Mouse (Mus musculus): ENCODE measurements around the gene Fkbpl.

The Fkbpl gene

GRCm38 (mm10) chr17:34626773-34627092 is 17.8 kb upstream of the Fkbpl start:
- DNase-seq (ENCODE audit: low read depth in 1 of 2, low spot score in 2 of 2): no peak

DNA sequence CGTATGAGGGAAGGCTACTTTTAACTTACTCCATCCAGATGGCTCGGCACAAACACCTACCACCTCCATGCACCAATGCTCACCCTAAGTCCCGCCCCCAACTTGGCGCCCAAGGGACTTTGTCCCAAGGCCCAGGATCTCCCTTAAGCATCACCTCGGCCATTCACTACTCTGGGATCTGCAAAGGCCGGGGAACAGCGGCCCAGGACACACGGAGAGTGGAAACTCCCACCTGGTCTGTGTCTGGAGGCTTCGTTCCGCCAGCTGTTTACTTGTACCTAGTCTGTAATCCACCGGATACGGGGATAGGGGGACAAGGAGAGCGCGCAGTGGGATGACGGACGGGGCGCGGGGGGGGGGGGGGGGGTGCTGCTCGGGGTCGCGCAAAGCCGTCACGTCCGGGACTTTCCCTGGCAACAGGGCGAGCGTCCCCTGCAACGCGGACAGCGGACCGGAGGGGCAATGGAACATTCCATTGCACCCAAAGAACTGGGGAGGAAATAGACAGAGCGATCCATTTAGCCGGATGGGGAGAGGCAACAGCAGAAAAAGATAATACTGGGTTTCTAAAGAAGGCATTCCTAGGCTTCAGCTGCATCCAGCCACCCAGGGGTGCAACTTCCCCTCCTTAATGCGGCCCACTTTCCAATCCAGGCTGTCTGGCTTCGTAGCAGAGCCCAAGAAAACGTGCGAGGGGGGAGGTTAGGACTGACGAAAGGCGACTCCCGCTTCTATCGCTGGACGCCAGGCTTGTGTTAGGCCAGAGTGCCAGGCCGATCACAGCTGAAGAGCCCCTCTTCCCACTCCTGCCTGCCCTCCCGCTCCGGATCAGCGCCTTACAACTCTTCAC is 17.2 kb upstream of the Fkbpl start:
- no peak for DNase-seq (ENCODE audit: low read depth in 1 of 2, low spot score in 2 of 2)

GRCm38 (mm10) chr17:34627943-34628643 is 16.5 kb upstream of the Fkbpl start, which contains the start of gene Ppt2:
Ppt2 (minus strand) TSS chr17:34628510.
- DNase-seq (ENCODE audit: low read depth in 1 of 2, low spot score in 2 of 2): peak in 1 of 2 experiments; percentile 31

DNA sequence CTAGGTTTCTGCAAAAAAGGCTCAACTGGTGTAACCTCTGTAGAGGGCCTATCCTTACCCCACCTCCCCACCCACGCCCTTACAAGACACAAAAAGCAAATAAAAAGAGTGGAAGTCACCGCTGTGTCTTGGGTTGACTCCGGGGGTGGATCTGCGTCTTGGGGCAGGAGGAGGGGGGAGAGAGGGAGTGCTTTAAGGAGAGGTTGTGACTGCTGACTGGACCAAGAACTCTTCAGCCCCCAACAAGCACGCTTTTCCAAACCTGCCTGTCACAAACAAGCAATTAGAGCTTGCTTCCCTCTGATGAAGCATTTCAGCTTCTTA is 16.0 kb upstream of the Fkbpl start:
- no peak for DNase-seq (ENCODE audit: low read depth in 1 of 2, low spot score in 2 of 2)

GRCm38 (mm10) chr17:34629221-34629751 is 15.3 kb upstream of the Fkbpl start, which contains the start of gene Prrt1:
Prrt1 (plus strand) TSS chr17:34629533.
- DNase-seq (ENCODE audit: low read depth in 1 of 2, low spot score in 2 of 2): no peak

DNA sequence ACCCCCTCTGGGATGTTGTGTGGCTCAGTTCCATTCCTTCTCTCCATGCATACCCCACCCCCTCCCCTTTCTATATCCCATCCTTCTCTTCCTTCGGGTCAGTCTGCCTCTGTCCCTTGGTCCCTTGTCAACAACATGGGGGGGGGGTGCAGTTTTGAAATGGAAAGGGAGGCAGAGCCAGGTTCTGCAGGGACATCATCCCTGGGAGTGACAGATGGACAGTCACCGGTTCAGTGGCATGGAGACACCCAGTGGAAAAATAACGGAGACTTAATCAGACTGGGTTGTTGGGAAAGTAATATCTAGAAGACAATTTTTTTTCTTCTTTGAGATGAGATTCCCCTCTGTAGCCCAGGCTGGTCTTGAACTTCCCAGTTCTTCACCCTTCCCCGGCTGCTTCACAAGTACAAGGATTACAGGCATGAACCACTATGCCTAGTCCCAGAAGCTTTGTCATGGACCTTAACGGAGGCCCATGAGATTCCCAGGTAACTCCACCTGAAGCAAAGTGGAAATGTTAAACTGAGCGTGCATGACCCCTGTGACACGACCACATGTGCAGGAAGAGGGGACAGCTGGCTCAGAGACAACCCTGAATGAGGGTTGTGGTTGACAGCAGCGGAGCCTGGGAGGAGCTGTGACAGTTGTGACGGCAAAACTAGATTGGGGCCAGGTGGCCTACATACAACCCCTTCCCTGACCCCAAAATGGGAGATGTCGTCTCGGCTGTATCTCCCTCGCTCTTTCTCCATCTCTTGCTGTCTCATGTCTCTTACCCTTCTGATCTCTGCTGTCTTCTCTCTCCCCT is 14.6 kb upstream of the Fkbpl start:
- DNase-seq (ENCODE audit: low read depth in 1 of 2, low spot score in 2 of 2): no peak

DNA sequence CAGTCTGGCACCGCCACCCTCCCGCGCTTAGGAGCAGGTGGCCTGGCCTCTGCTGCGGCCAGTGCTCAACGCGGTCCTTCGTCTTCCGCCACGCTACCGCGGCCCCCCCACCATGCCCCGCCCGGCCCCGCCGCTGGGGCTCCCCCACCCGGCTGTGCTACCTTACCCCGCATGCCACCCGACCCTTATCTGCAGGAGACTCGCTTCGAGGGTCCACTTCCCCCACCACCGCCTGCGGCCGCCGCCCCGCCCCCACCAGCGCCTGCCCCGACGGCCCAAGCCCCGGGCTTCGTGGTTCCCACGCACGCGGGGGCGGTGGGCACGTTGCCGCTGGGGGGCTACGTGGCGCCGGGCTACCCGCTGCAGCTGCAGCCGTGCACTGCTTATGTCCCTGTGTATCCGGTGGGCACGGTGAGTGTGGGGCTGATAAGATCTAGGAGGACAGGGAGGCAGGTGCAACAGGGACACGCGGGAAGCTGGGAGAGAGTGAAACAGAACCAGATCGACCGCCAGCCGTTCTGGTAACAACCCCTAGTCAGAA is 13.7 kb upstream of the Fkbpl start:
- DNase-seq (ENCODE audit: low read depth in 1 of 2, low spot score in 2 of 2): no peak

DNA sequence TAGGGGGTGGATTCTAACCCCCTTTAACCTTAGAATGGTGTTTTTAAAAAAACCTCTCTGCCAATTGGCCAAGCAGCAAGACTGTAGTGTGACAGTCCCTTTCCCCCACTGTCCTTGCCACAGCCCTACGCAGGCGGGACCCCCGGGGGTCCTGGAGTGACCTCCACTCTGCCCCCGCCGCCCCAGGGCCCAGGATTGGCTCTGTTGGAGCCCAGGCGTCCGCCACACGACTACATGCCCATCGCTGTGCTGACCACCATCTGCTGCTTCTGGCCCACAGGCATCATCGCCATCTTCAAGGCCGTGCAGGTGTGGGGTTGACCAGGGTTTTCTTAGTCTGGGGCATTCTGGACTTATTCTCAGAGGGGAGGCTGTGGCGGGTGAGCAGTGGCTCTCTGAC is 12.9 kb upstream of the Fkbpl start:
- DNase-seq (ENCODE audit: low read depth in 1 of 2, low spot score in 2 of 2): no peak

DNA sequence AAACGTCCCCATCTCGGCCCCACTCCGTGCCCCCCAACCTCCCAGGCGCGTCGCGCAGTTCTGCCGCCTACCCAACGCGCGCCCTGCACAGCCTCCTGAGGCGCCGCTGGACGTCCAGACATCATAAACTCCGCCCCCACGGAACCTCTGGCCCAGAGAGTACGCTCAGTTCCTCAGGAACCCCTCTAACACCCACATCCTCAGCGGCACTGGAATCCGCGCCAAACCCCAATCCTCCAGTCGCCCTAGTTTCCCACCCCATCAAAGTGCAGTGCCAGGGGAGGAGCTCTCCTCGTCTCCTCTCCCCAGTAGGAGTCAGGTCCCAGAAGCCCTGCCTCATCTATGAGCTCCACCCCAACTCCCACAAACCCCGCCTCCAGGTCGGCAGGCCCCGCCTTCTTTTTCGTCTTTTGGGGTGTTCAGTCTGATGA is 12.3 kb upstream of the Fkbpl start:
- peak; percentile 75 to 89 for DNase-seq (ENCODE audit: low read depth in 1 of 2, low spot score in 2 of 2)

GRCm38 (mm10) chr17:34635671-34636070 is 8.9 kb upstream of the Fkbpl start:
- no peak for DNase-seq (ENCODE audit: low read depth in 1 of 2, low spot score in 2 of 2)

DNA sequence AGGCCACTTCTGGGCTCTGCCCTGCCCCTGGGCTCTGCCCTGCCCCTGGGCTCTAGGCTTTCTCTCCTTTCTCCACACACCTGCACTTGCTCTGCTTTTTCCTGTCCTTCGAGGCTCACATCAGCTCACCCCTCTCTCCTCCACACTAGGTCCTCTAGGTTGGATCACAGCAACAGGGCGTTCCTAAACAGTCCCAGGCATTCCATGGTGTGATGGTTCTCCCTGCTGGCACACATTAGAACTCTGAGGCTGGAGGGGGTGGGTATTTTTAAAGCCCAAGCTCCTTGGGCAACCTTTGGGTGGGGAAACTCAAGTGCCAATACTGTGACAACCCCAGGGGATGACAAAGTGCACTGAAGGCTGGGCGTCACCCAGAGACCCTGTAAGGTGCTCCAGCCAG is 7.1 kb upstream of the Fkbpl start:
- DNase-seq (ENCODE audit: low read depth in 1 of 2, low spot score in 2 of 2): no peak

DNA sequence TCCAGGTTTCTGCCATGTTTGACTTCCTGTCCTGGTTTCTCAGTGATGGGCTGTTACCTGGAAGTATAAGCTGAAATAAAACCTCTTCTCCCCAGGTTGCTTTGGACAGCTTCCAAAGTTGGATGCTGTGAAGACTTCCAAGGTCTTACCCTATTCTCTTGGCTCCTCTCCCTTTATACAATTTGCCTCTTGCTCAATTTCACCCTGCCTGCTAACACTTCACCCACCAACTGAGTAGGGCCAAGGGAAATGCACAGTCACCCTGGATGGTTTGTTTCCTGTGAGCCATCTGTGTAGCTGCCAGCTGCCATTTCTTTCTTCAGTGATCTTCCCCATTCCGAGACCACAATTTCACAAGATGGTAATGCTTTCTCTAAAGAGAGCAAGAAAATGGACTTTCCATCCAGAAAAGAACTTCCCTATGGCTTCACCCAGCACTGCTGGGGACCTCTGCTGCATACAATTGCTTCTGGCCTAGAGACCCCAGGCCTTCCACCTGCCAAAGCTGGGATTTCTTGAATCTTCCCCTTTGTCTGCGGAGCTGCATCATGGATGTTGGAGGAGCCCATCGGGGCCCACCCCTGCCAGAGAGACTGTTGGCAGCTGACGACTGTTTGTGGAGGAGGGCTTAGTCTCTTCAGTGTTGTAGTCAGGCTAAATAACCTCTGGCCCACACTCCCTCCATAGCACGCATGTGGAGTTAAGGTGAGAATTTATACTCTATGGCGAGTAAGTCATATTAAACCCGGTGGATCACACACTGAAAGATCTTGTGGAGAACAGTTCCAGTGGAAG is 4.9 kb upstream of the Fkbpl start:
- DNase-seq (ENCODE audit: low read depth in 1 of 2, low spot score in 2 of 2): peak; percentile 65 to 75

DNA sequence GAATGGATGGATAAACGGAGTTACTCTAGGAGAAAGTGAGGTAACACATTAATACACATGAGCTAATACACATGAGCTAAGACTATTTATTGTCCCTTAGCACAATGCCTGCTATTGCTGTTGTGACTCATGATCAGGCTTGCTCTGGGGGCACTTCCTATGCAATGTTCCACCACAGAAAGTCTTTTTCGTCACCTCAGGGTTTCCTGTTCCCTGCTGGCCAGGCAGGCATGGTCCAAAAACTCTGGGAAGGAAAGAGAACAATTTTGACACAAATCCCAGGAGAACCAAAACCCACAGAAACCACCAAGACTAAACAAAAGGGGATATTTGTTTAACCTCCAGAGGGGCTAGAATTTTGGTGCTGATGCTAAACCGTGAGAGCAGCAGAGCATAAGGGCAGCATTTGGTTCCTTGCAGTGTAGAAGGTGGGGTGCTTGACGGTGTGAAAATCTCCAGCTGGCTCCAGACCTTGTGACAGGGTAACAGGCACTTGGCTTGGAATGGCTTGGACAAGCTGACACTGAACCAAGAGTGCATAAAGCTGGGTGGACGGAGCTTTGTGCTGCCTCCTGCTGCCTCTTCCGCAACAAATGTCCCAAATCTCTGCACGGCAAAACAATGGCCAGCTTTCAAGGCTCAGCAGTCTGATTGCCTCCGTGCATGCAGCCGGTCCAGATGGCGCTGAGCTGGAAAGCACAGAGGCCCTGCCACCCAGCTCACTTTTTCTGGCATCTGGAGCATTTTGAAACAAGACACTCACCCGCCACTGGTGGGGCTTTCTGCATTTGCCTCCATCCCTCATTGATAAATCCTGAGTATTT is 3.6 kb upstream of the Fkbpl start:
- DNase-seq (ENCODE audit: low read depth in 1 of 2, low spot score in 2 of 2): no peak

- DNase-seq (ENCODE audit: low read depth in 1 of 2, low spot score in 2 of 2): no peak
Observed at GRCm38 (mm10) chr17:34641945-34642344, 2.6 kb upstream of the Fkbpl start.

- no peak for DNase-seq (ENCODE audit: low read depth in 1 of 2, low spot score in 2 of 2)
Observed at GRCm38 (mm10) chr17:34643379-34643778, 1.2 kb upstream of the Fkbpl start.

- DNase-seq (ENCODE audit: low read depth in 1 of 2, low spot score in 2 of 2): no peak
Observed at GRCm38 (mm10) chr17:34643944-34644343, 620 bp upstream of the Fkbpl start.

DNA sequence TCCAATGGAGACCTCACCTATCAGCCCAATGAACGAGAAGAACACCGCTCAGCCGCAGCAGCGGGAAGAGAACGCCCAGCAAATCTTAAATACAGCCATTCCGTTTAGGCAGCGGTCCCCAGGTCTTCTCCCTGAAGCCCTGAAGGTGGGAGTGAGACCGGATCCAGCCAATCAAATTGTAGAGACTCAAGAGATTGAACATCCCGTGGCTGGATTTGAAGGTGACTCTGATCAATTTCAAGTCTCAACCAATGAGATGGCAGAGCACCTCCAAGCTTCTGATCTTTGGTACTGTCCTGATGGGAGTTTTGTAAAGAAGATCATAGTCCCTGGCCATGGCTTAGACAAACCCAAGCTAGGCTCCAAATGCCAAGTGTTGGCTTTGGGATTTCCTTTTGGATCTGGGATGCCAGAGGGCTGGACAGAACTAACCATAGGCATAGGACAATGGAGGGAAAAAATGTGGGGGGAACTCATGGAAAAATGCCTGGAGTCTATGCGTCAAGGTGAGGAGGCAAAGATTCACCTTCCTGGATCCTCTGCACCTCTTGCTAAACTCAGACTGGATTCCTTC is 779 bp downstream of the Fkbpl start:
- no peak for DNase-seq (ENCODE audit: low read depth in 1 of 2, low spot score in 2 of 2)

DNA sequence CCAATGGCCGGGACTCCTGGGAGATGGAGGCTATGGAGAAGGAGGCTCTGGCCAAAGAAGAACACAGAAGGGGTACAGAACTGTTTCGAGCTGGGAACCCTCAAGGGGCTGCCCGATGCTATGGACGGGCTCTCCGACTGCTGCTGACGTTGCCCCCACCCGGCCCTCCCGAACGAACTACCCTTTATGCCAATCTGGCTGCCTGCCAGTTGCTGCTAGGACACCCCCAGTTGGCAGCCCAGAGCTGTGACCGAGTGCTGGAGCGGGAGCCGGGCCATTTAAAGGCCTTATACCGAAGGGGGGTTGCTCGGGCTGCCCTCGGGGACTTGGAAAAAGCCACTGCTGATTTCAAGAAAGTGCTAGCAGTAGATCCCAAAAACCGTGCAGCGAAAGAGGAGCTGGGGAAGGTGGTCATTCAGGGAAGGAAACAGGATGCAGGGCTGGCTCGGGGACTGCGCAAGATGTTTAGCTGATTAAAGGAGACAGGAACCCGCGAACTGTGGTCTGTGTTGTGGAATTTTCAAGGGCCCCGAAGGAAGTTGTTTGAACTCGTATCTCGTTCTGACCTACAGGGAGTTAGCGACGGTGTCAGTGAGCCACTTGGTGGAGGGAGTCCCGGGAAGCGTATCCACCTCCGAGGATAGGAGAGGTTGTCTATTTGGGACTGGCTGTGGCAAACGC is 1.4 kb downstream of the Fkbpl start:
- DNase-seq (ENCODE audit: low read depth in 1 of 2, low spot score in 2 of 2): no peak
